Mouse (Mus musculus) CH12.LX (cell line): ENCODE results near the gene Sstr3. TPM values are rescaled to one million over a fixed set of nuclear protein-coding genes. Genes with fewer than 3 reads are reported as not detected.

Source experiments
- DNase-seq: peaks from one replicate; pipeline ENCODE4 v3.0.0-alpha.2; 2013; ENCODE audit errors: extremely low read depth
- H3K27ac ChIP-seq: 2 replicates; pipeline ENCODE4 v1.5.1; 2012; ENCODE audit warnings: low read depth, mild to moderate bottlenecking, control low read depth, moderate library complexity; ENCODE audit not compliant: insufficient read depth
- H3K27me3 ChIP-seq: replicated peaks from 2 replicates; pipeline ENCODE3; 2012; ENCODE audit warnings: inconsistent platforms
- H3K36me3 ChIP-seq, 2 experiments: replicated peaks in 1 of 2; 2 replicates each; pipeline versions ENCODE3 to v1.6.1; 2012; ENCODE audit warnings: inconsistent platforms in 1 of 2, low read length in 1 of 2, mild to moderate bottlenecking in 1 of 2, mixed read lengths in 1 of 2, moderate library complexity in 1 of 2; ENCODE audit not compliant: control insufficient read depth in 1 of 2, insufficient read depth in 1 of 2
- H3K4me1 ChIP-seq, 2 experiments: 2 replicates each; pipeline ENCODE4 v1.6.1; 2012; ENCODE audit warnings: inconsistent platforms in 1 of 2, moderate library complexity in 1 of 2; ENCODE audit not compliant: insufficient read depth in 2 of 2, control insufficient read depth in 1 of 2
- H3K4me2 ChIP-seq: 2 replicates; pipeline ENCODE4 v1.6.1; 2012; ENCODE audit warnings: low read depth, mild to moderate bottlenecking, control low read depth; ENCODE audit not compliant: poor library complexity, insufficient read depth, severe bottlenecking
- H3K4me3 ChIP-seq, 3 experiments: fragments of 150-350 bp in 1 of 3; sonication (generic) in 1 of 3; replicated peaks in 1 of 3; 2 replicates each; pipeline versions ENCODE3 to v1.5.1; 2011 to 2012; ENCODE audit warnings: low read depth in 2 of 3, low read length in 2 of 3, mild to moderate bottlenecking in 2 of 3, moderate library complexity in 2 of 3, control low read depth in 1 of 3, improper control_type of control experiment in 1 of 3, inconsistent platforms in 1 of 3, mixed read lengths in 1 of 3; ENCODE audit not compliant: poor library complexity in 1 of 3
- H3K79me2 ChIP-seq: replicated peaks from 2 replicates; pipeline ENCODE4 v1.6.1; 2012; ENCODE audit warnings: mild to moderate bottlenecking, moderate library complexity; ENCODE audit not compliant: control insufficient read depth, poor library complexity, insufficient read depth, severe bottlenecking; ENCODE audit errors: extremely low read depth
- H3K9ac ChIP-seq: 2 replicates; pipeline ENCODE4 v1.6.1; 2012; ENCODE audit warnings: low read depth, mild to moderate bottlenecking, control low read depth, moderate library complexity; ENCODE audit not compliant: insufficient read depth
- H3K9me3 ChIP-seq: replicated peaks from 2 replicates; pipeline ENCODE3; 2012; ENCODE audit warnings: low read length, inconsistent platforms, mixed read lengths
- CHD1 ChIP-seq: IDR thresholded peaks from 2 replicates; pipeline ENCODE4 v1.6.1; 2012; ENCODE audit warnings: low read depth, low read length, improper control_type of control experiment, inconsistent platforms
- CTCF ChIP-seq, 2 experiments: IDR thresholded peaks in 1 of 2; conservative IDR thresholded peaks in 1 of 2; 2 replicates each; pipeline ENCODE4 v1.5.1; 2011 to 2012; ENCODE audit warnings: low read depth in 2 of 2, low read length in 2 of 2, improper control_type of control experiment in 1 of 2, inconsistent platforms in 1 of 2, mild to moderate bottlenecking in 1 of 2, moderate library complexity in 1 of 2
- ETS1 ChIP-seq: conservative IDR thresholded peaks from 2 replicates; pipeline ENCODE4 v1.6.1; 2012; ENCODE audit warnings: low read depth, mild to moderate bottlenecking, inconsistent platforms, low read length, improper control_type of control experiment, moderate library complexity
- GABPA ChIP-seq: IDR thresholded peaks from 2 replicates; pipeline ENCODE4 v1.6.1; 2012; ENCODE audit warnings: low read depth, low read length, improper control_type of control experiment, inconsistent platforms; ENCODE audit not compliant: insufficient replicate concordance
- HCFC1 ChIP-seq: IDR thresholded peaks from 2 replicates; pipeline ENCODE4 v1.6.1; 2012; ENCODE audit warnings: low read depth, mild to moderate bottlenecking, inconsistent platforms, low read length, improper control_type of control experiment
- IRF4 ChIP-seq: IDR thresholded peaks from 2 replicates; pipeline ENCODE4 v1.6.1; 2014; ENCODE audit warnings: low read depth, mild to moderate bottlenecking, inconsistent platforms, low read length, improper control_type of control experiment
- JUND ChIP-seq: conservative IDR thresholded peaks from 2 replicates; pipeline ENCODE4 v1.6.1; 2011; ENCODE audit warnings: low read depth, low read length, improper control_type of control experiment
- KAT2A ChIP-seq: IDR thresholded peaks from 2 replicates; pipeline ENCODE4 v1.6.1; 2012; ENCODE audit warnings: low read length, improper control_type of control experiment, inconsistent platforms; ENCODE audit not compliant: insufficient replicate concordance
- MAFK ChIP-seq: IDR thresholded peaks from 2 replicates; pipeline ENCODE4 v1.6.1; 2011; ENCODE audit warnings: low read length, improper control_type of control experiment; ENCODE audit not compliant: insufficient replicate concordance
- MAX ChIP-seq: IDR thresholded peaks from 2 replicates; pipeline ENCODE4 v1.6.1; 2011; ENCODE audit warnings: low read length, improper control_type of control experiment
- MAZ ChIP-seq: IDR thresholded peaks from 2 replicates; pipeline ENCODE4 v1.6.1; 2012; ENCODE audit warnings: low read depth, mild to moderate bottlenecking, inconsistent platforms, low read length, improper control_type of control experiment, moderate library complexity
- MYC ChIP-seq: IDR thresholded peaks from 2 replicates; pipeline ENCODE4 v1.6.1; 2011; ENCODE audit warnings: low read depth, mild to moderate bottlenecking, improper control_type of control experiment, low read length
- NELFE ChIP-seq: IDR thresholded peaks from 2 replicates; pipeline ENCODE4 v1.6.1; 2011; ENCODE audit warnings: low read depth, low read length, improper control_type of control experiment
- NRF1 ChIP-seq: IDR thresholded peaks from 2 replicates; pipeline ENCODE4 v1.6.1; 2014; ENCODE audit warnings: low read depth, mild to moderate bottlenecking, inconsistent platforms, low read length, improper control_type of control experiment, moderate library complexity
- PAX5 ChIP-seq: IDR thresholded peaks from 2 replicates; pipeline ENCODE4 v1.6.1; 2012; ENCODE audit warnings: low read length, inconsistent platforms, mixed read lengths
- RAD21 ChIP-seq: IDR thresholded peaks from 2 replicates; pipeline ENCODE4 v1.6.1; 2011; ENCODE audit warnings: low read depth, mild to moderate bottlenecking, low read length, improper control_type of control experiment, moderate library complexity
- RCOR1 ChIP-seq: conservative IDR thresholded peaks from 2 replicates; pipeline ENCODE4 v1.6.1; 2012; ENCODE audit warnings: low read depth, mild to moderate bottlenecking, inconsistent platforms, low read length, improper control_type of control experiment
- TCF12 ChIP-seq: IDR thresholded peaks from 2 replicates; pipeline ENCODE4 v1.6.1; 2014; ENCODE audit warnings: low read depth, mild to moderate bottlenecking, inconsistent platforms, low read length, improper control_type of control experiment
- USF2 ChIP-seq: conservative IDR thresholded peaks from 2 replicates; pipeline ENCODE4 v1.6.1; 2011; ENCODE audit warnings: low read depth, low read length, improper control_type of control experiment
- ZC3H11A ChIP-seq: IDR thresholded peaks from 2 replicates; pipeline ENCODE4 v1.6.1; 2012; ENCODE audit warnings: low read depth, mild to moderate bottlenecking, inconsistent platforms, low read length, improper control_type of control experiment
- ZMIZ1 ChIP-seq: IDR thresholded peaks from 2 replicates; pipeline ENCODE4 v1.6.1; 2012; ENCODE audit warnings: low read depth, mild to moderate bottlenecking, inconsistent platforms, low read length, improper control_type of control experiment
- ZNF384 ChIP-seq: IDR thresholded peaks from 2 replicates; pipeline ENCODE4 v1.6.1; 2012; ENCODE audit warnings: low read depth, low read length, improper control_type of control experiment, inconsistent platforms
- dilution Hi-C: fragments of 300-500 bp; cut with MboI; formaldehyde crosslinking; loops from 2 replicates; pipeline ENCODE4 v1.14.3; 2020; ENCODE audit warnings: low sequenced_read_pairs; ENCODE audit not compliant: extremely low pct_unique_long_range_greater_than_20kb, extremely low pct_ligation_motif_present
- in situ Hi-C: fragments of 300-500 bp; cut with MboI; formaldehyde crosslinking; loops from 3 replicates; pipeline ENCODE4 v1.14.3; 2019; ENCODE audit warnings: low sequenced_read_pairs, low pct_ligation_motif_present, low pct_unique_long_range_greater_than_20kb, mixed read lengths
- polyA plus RNA-seq: library from polyadenylated mRNA; unstranded; fragments of >175 nt; gene quantifications from 2 replicates; pipeline ENCODE4 v1.2.1, GENCODE M21; 2012; ENCODE audit warnings: low read depth; ENCODE audit not compliant: insufficient read length
- total RNA-seq, 2 experiments: library from RNA; depleted of rRNA; stranded (reverse); fragments of 300-350 nt in 1 of 2; fragments of >200 nt in 1 of 2; gene quantifications; 2 replicates each; pipeline ENCODE4 v1.2.3; 2012 to 2014

Sstr3 gene
- total and polyA plus RNA-seq, 3 experiments, result 0.36 TPM; not detected in 2

DNA sequence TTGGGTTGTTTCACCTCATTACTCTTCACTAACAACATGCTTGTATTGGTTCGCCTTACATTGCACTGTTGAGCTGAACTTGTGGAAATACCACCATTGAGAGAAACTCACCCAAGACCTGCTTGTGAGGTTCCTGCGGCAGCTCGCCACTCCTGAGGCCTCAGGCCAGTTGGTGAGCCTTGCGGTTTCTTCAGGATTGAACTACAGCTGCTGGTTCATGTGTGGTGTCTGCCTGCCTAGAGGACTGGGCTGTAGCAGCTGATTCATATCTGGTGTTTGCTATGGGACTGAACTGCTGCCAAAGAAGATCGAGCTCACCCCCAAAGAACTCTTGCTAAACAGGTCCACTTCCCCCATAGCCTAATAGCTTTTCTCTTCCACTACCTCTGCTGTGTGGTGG, 39.7 kb downstream of the Sstr3 start:
- Histone ChIP-seq H3K36me3 (peaks cover 0 to 3% of the 10 kb centered on the region in 2 experiments), H3K4me1 (peaks cover 2 to 20% of the 10 kb centered on the region in 2 experiments; a peak in 3 of 4 replicates), H3K9me3 (peaks cover 20% of the 10 kb centered on the region), H3K27ac (no peak overlapping the region), H3K27me3 (no peaks in the 10 kb centered on the region), H3K9ac (no peak overlapping the region), H3K4me3 (no peak overlapping the region), H3K79me2 (no peaks in the 10 kb centered on the region), H3K4me2 (no peak overlapping the region)
- no peak for DNase-seq
- in situ Hi-C loops (no loop called here), dilution Hi-C loops (no loop called here)
- no peak for TF ChIP-seq TCF12
- no peak for TF ChIP-seq MYC
- no peak for TF ChIP-seq ZMIZ1
- TF ChIP-seq ZNF384, result no peak
- no peak for TF ChIP-seq CTCF (conservative IDR thresholded peaks at IDR 0.05 in 1 of 2, IDR thresholded peaks at IDR 0.05 in 1 of 2; ENCODE audit: low read depth in 2 of 2, low read length in 2 of 2)
- no peak for TF ChIP-seq MAFK
- no peak for TF ChIP-seq PAX5
- no peak for TF ChIP-seq RCOR1
- TF ChIP-seq JUND, result no peak
- TF ChIP-seq ETS1, result no peak
- no peak for TF ChIP-seq MAX
- no peak for TF ChIP-seq CHD1
- no peak for TF ChIP-seq IRF4
- no peak for TF ChIP-seq RAD21
- no peak for TF ChIP-seq NRF1
- no peak for TF ChIP-seq GABPA
- TF ChIP-seq HCFC1, result no peak
- TF ChIP-seq MAZ, result no peak

DNA sequence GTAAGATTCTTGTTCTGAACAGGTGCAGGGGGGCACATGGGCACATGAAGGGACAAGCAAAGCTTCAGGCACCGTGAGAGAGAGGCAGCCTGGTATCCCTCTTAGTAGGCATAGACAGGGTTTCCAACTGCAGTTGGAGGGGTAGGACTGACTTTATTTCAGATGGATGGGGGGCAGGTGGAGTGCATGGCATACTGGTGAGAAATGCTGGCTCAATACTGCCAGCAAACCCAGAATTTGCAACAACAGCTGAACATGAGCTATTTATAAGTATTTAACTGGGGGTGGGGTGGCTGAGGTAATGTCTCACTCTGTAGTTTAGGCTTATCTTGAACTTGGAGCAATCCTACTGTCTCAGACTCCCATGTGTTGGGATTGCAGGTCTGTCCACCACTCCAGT, 40.5 kb downstream of the Sstr3 start:
- H3K9ac ChIP-seq, result no peak overlapping the region
- peaks cover 0 to 12% of the 10 kb centered on the region in 2 experiments; a peak in 2 of 4 replicates for H3K4me1 ChIP-seq
- peaks cover 20% of the 10 kb centered on the region for H3K9me3 ChIP-seq
- no peaks in the 10 kb centered on the region for H3K79me2 ChIP-seq
- no peak overlapping the region for H3K4me2 ChIP-seq
- TF ChIP-seq PAX5 (no peak), NELFE (no peak), USF2 (no peak), KAT2A (no peak), ZC3H11A (no peak), ZMIZ1 (no peak)
- H3K27me3 ChIP-seq, result no peaks in the 10 kb centered on the region
- H3K27ac ChIP-seq, result no peak overlapping the region
- dilution Hi-C loops (no loop called here), in situ Hi-C loops (no loop called here)
- H3K4me3 ChIP-seq, result no peak overlapping the region
- H3K36me3 ChIP-seq, result peaks cover 0 to 3% of the 10 kb centered on the region in 2 experiments
- no peak for DNase-seq
